Mouse (Mus musculus) small intestine, adult 2 months (tissue): ENCODE results near the gene Dnah14. TPM values are rescaled to one million over a fixed set of nuclear protein-coding genes. Genes with fewer than 3 reads are reported as not detected.

ENCODE experiments used
- H3K27ac ChIP-seq: fragments of 200-500 bp; 2 replicates; pipeline ENCODE4 v1.5.1; 2012; ENCODE audit warnings: low read depth, low read length, control low read depth, inconsistent platforms; ENCODE audit not compliant: insufficient read depth
- H3K27me3 ChIP-seq: fragments of 200-500 bp; 2 replicates; pipeline ENCODE4 v1.6.1; 2012; ENCODE audit warnings: mild to moderate bottlenecking, moderate library complexity, low read length, inconsistent platforms; ENCODE audit not compliant: control insufficient read depth, insufficient read depth
- H3K36me3 ChIP-seq: fragments of 200-500 bp; 2 replicates; pipeline ENCODE4 v1.6.1; 2012; ENCODE audit warnings: mild to moderate bottlenecking, low read length, control low read depth, inconsistent platforms; ENCODE audit not compliant: control insufficient read depth, insufficient read depth
- H3K4me1 ChIP-seq: fragments of 200-500 bp; 2 replicates; pipeline ENCODE4 v1.6.1; 2012; ENCODE audit warnings: low read length, inconsistent platforms, mixed read lengths; ENCODE audit not compliant: control insufficient read depth, insufficient read depth, insufficient read length
- H3K4me3 ChIP-seq: fragments of 200-500 bp; 2 replicates; pipeline ENCODE4 v1.5.1; 2012; ENCODE audit warnings: low read depth, mild to moderate bottlenecking, control low read depth, inconsistent platforms, low read length, moderate library complexity
- CTCF ChIP-seq: fragments of 200-500 bp; IDR thresholded peaks from 2 replicates; pipeline ENCODE4 v1.5.1; 2012; ENCODE audit warnings: low read depth, mild to moderate bottlenecking, control low read depth, inconsistent platforms, low read length, moderate library complexity, mixed read lengths; ENCODE audit not compliant: insufficient replicate concordance, insufficient read length; ENCODE audit errors: extremely low read depth
- POLR2A ChIP-seq: fragments of 200-500 bp; IDR thresholded peaks from 2 replicates; pipeline ENCODE4 v1.6.1; 2012; ENCODE audit warnings: low read depth, mild to moderate bottlenecking, control low read depth, inconsistent platforms, low read length, moderate library complexity
- WGBS: fragments of 180-500 bp; shearing (Covaris S2); methylation state at CpG from one replicate; pipeline ENCODE4 v1.1.7; 2018; 5-methylcytosine and 5-hydroxymethylcytosine counted together
- polyA plus RNA-seq: library from polyadenylated mRNA; depleted of rRNA; stranded (reverse); fragments of >200 nt; gene quantifications from 2 replicates; pipeline ENCODE4 v1.2.3, GENCODE M21; 2012; rRNA removed

Gene Dnah14
- polyA plus RNA-seq, 1 experiment, result not detected

- peaks cover 10% of the 10 kb centered on the region for H3K4me1 ChIP-seq
- WGBS, result 5% methylated on average over 21 of the region's 21 CpGs
- H3K36me3 ChIP-seq, result no peaks in the 10 kb centered on the region
- TF ChIP-seq POLR2A (peak; percentile 50), CTCF (no peak)
- peak overlapping the region; percentile 89 for H3K27ac ChIP-seq
- H3K4me3 ChIP-seq, result peak overlapping the region; percentile 71
- no peaks in the 10 kb centered on the region for H3K27me3 ChIP-seq
These were observed 276.9 kb downstream of the Dnah14 start for GRCm38 (mm10) chr1:181853081-181853736.

DNA sequence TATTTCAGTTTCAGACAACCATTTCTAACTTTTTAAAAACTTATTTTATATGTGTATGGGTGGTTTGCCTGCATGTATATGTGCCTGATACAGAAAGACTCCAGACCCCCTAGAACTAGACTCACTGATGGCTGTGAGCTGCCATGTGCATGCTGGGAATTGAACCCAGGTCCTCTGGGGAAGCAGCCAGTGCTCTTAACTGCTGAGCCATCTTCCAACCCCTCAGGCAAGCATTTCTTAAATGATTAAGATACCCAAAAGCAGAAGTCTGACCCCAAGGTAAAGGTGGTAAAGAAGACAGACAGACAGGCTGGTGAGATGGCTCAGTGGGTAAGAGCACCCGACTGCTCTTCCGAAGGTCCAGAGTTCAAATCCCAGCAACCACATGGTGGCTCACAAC is 278.5 kb downstream of the Dnah14 start:
- peaks cover 10% of the 10 kb centered on the region for H3K4me1 ChIP-seq
- no peaks in the 10 kb centered on the region for H3K27me3 ChIP-seq
- H3K36me3 ChIP-seq, result no peaks in the 10 kb centered on the region
- TF ChIP-seq POLR2A, result no peak
- no peak for TF ChIP-seq CTCF
- no peak overlapping the region for H3K27ac ChIP-seq
- 81% methylated on average over 2 of the region's 2 CpGs for WGBS
- H3K4me3 ChIP-seq, result no peak overlapping the region

DNA sequence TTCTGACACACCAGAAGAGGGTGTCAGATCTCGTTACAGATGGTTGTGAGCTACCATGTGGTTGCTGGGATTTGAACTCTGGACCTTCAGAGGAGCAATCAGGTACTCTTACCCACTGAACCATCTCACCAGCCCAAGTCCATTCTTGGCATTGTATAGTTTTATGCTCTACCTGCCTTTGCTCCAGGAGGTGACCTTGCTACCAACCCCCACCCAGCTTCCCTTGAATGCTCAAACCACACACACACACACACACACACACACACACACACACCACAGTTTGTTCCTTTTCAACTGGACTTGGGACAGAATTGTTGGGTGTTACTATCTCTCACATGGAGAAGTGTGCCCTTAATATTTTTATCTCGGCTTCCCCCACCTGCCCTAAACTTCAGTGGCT is 280.0 kb downstream of the Dnah14 start:
- Histone ChIP-seq H3K4me1 (peaks cover 14% of the 10 kb centered on the region), H3K36me3 (no peaks in the 10 kb centered on the region), H3K27me3 (no peaks in the 10 kb centered on the region), H3K4me3 (no peak overlapping the region), H3K27ac (no peak overlapping the region)
- TF ChIP-seq POLR2A (no peak), CTCF (no peak)
- WGBS, result 86% methylated on average over 2 of the region's 2 CpGs

GRCm38 (mm10) chr1:181860659-181861058 is 284.3 kb downstream of the Dnah14 start:
- 1% methylated on average over 5 of the region's 5 CpGs for WGBS
- Histone ChIP-seq H3K4me3 (no peak overlapping the region), H3K4me1 (peaks cover 31% of the 10 kb centered on the region; the same call in 1 of the 2 replicates), H3K36me3 (no peaks in the 10 kb centered on the region), H3K27me3 (no peaks in the 10 kb centered on the region), H3K27ac (peak overlapping the region; percentile 89)
- TF ChIP-seq POLR2A, result no peak
- TF ChIP-seq CTCF, result no peak; the same call in 1 of the 2 replicates

DNA sequence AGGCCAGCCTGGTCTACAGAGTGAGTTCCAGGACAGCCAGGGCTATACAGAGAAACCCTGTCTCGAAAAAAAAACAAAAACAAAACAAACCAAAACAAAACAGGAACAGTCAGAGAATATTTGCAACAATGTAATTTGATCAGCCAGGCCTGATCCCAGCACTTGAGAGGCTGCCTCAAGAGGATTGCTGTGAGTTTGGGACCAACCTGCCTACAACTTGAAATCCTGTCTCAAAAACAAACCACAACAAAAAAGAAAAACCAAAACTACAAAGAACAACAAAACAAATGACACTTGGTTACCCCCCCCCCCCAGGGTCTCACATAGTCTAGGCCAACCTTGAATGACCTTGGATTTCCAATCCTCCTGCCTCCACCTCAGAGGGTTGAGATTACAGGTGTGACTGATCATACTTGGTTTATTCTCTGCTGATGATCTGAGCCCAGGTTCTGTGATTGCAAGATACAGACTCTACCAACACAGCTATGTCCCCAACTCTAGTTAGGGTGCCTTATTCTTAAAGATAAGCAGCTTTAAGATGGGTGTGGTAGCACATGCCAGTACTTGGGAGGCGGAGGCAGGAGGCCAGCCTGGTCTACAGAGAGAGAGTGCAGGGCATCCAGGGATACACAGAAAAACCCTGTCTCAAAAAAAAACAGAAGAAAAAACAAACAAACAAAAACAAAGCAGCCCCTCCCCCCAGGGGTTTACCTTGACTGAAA is 285.0 kb downstream of the Dnah14 start:
- no peaks in the 10 kb centered on the region for H3K36me3 ChIP-seq
- peaks cover 35% of the 10 kb centered on the region; the same call in 1 of the 2 replicates for H3K4me1 ChIP-seq
- TF ChIP-seq CTCF (no peak), POLR2A (no peak)
- H3K27me3 ChIP-seq, result no peaks in the 10 kb centered on the region
- peak overlapping the region; percentile 89 for H3K27ac ChIP-seq
- 62% methylated on average over 2 of the region's 2 CpGs for WGBS
- H3K4me3 ChIP-seq, result no peak overlapping the region

GRCm38 (mm10) chr1:181862676-181863374 is 286.5 kb downstream of the Dnah14 start:
- 47% methylated on average over 16 of the region's 16 CpGs for WGBS
- TF ChIP-seq POLR2A (no peak), CTCF (no peak)
- H3K4me3 ChIP-seq, result no peak overlapping the region
- H3K27me3 ChIP-seq, result no peaks in the 10 kb centered on the region
- H3K36me3 ChIP-seq, result no peaks in the 10 kb centered on the region
- peak overlapping the region; percentile 89 for H3K27ac ChIP-seq
- peaks cover 36% of the 10 kb centered on the region; the same call in 1 of the 2 replicates for H3K4me1 ChIP-seq

- H3K4me1 ChIP-seq, result peaks cover 36% of the 10 kb centered on the region; the same call in 1 of the 2 replicates
- H3K4me3 ChIP-seq, result no peak overlapping the region
- peak overlapping the region; percentile 71; the same call in 1 of the 2 replicates for H3K27ac ChIP-seq
- WGBS, result 51% methylated on average over 8 of the region's 8 CpGs
- H3K27me3 ChIP-seq, result no peaks in the 10 kb centered on the region
- TF ChIP-seq CTCF, result no peak
- no peak for TF ChIP-seq POLR2A
- H3K36me3 ChIP-seq, result no peaks in the 10 kb centered on the region
These were observed 287.1 kb downstream of the Dnah14 start for GRCm38 (mm10) chr1:181863431-181863830.

Other genes with a start within 250 kb of the Dnah14 start
- gene Cnih3, start 223.9 kb upstream of the Dnah14 start, polyA plus RNA-seq, result 0.08 and 0.10 TPM in 2 replicates
- gene Ccdc121, start 65.1 kb upstream of the Dnah14 start, polyA plus RNA-seq, result not detected in 2 replicates